Mouse (Mus musculus) left cerebral cortex, adult 8-10 months (tissue): ENCODE results near the gene Gm42674. TPM values are rescaled to one million over a fixed set of nuclear protein-coding genes. Genes with fewer than 3 reads are reported as not detected.

Experiments
- DNase-seq, 2 experiments: peaks; one replicate each; pipeline ENCODE4 v3.0.0; 2022; ENCODE audit warnings: low spot score in 2 of 2
- total RNA-seq, 4 experiments: library from RNA; stranded (reverse); gene quantifications; 2 replicates each; pipeline ENCODE4 v1.2.4; 2022

Gene Gm42674
- total RNA-seq, 4 experiments from 2014 or later, result not detected

GRCm38 (mm10) chr3:90598212-90598611, 3.5 kb upstream of the Gm42674 start:
- no peak for DNase-seq

- DNase-seq, result no peak
These were observed 2.3 kb upstream of the Gm42674 start for GRCm38 (mm10) chr3:90599401-90599800.

GRCm38 (mm10) chr3:90600036-90600435, 1.7 kb upstream of the Gm42674 start:
- no peak for DNase-seq

GRCm38 (mm10) chr3:90600458-90601195, 1.1 kb upstream of the Gm42674 start:
- DNase-seq, result no peak

- no peak for DNase-seq
These were observed 1.9 kb downstream of the Gm42674 start, which contains the start of gene S100a4 for GRCm38 (mm10) chr3:90603623-90604022. Gene S100a4 (plus strand): TSS chr3:90603771.

- peak in 1 of 2 experiments; percentile 58 for DNase-seq
These were observed 2.7 kb downstream of the Gm42674 start for GRCm38 (mm10) chr3:90604416-90604815.

- no peak for DNase-seq
These were observed 3.3 kb downstream of the Gm42674 start for GRCm38 (mm10) chr3:90605049-90605448.

- no peak for DNase-seq
These were observed 4.0 kb downstream of the Gm42674 start for GRCm38 (mm10) chr3:90605736-90606135.

GRCm38 (mm10) chr3:90606185-90606584, 4.5 kb downstream of the Gm42674 start:
- DNase-seq, result no peak

GRCm38 (mm10) chr3:90607361-90607760, 5.7 kb downstream of the Gm42674 start:
- no peak for DNase-seq

GRCm38 (mm10) chr3:90608223-90608622, 6.5 kb downstream of the Gm42674 start, which contains the start of gene S100a5:
Gene S100a5 (plus strand): TSS chr3:90608523.
- DNase-seq, result no peak

GRCm38 (mm10) chr3:90609102-90609501, 7.4 kb downstream of the Gm42674 start:
- DNase-seq, result no peak

- no peak for DNase-seq
These were observed 9.8 kb downstream of the Gm42674 start for GRCm38 (mm10) chr3:90611494-90611893.

GRCm38 (mm10) chr3:90612061-90612460, 10.4 kb downstream of the Gm42674 start:
- no peak for DNase-seq

GRCm38 (mm10) chr3:90612728-90613291, 11.1 kb downstream of the Gm42674 start, which contains the start of gene S100a6:
Gene S100a6 (plus strand): TSS chr3:90612882.
- no peak for DNase-seq

GRCm38 (mm10) chr3:90613461-90614147, 11.9 kb downstream of the Gm42674 start:
- DNase-seq, result no peak

GRCm38 (mm10) chr3:90614148-90614530, 12.4 kb downstream of the Gm42674 start:
- no peak for DNase-seq

- no peak for DNase-seq
These were observed 13.0 kb downstream of the Gm42674 start for GRCm38 (mm10) chr3:90614611-90615251.

- DNase-seq, result peak in 1 of 2 experiments; percentile 55
These were observed 13.7 kb downstream of the Gm42674 start for GRCm38 (mm10) chr3:90615415-90615814.

GRCm38 (mm10) chr3:90615911-90616310, 14.2 kb downstream of the Gm42674 start:
- DNase-seq, result no peak

- no peak for DNase-seq
These were observed 15.9 kb downstream of the Gm42674 start for GRCm38 (mm10) chr3:90617586-90617985.

GRCm38 (mm10) chr3:90621552-90621951, 19.8 kb downstream of the Gm42674 start:
- DNase-seq, result no peak
